Mouse (Mus musculus): ENCODE measurements around the gene Gimap4. TPM values are rescaled to one million over a fixed set of nuclear protein-coding genes. Genes with fewer than 3 reads are reported as not detected.

Gimap4 gene
- 19.4 and 27.0 TPM in 2 replicates for polyA plus RNA-seq (2015; fragmentation: Nextera tagmentation; extraction: Ambion mirVana)

GRCm38 (mm10) chr6:48684319-48684718, at the start of gene Gimap4:
Gene Gimap4, plus strand, starts transcription at chr6:48684549.

GRCm38 (mm10) chr6:48646995-48647394, 37.4 kb upstream of the Gimap4 start, which contains the start of gene Gimap8:
Gene Gimap8, plus strand, starts transcription at chr6:48647234.

GRCm38 (mm10) chr6:48675931-48676859, 8.2 kb upstream of the Gimap4 start, which contains the start of gene Gimap9:
Gene Gimap9, plus strand, starts transcription at chr6:48676129.

GRCm38 (mm10) chr6:48718455-48718854, 34.1 kb downstream of the Gimap4 start, which contains the start of the genes Gm28053 and Gimap7:
Gene Gm28053, plus strand, starts transcription at chr6:48718607.
Gene Gimap7, plus strand, starts transcription at chr6:48718621.

GRCm38 (mm10) chr6:48738961-48739779, 54.8 kb downstream of the Gimap4 start, which contains the start of gene Gimap1:
Gene Gimap1, plus strand, starts transcription at chr6:48739054.

Other genes starting within 250 kb of the Gimap4 start
- gene Zfp467, start 238.7 kb upstream of the Gimap4 start, polyA plus RNA-seq (2015; fragmentation: Nextera tagmentation; extraction: Ambion mirVana) = 6.0 and 9.4 TPM in 2 replicates
- gene Sspo, start 236.3 kb upstream of the Gimap4 start, polyA plus RNA-seq (2015; fragmentation: Nextera tagmentation; extraction: Ambion mirVana) = 0.05 and 0.16 TPM in 2 replicates
- 2.2 and 3.2 TPM in 2 replicates for gene Atp6v0e2, start 146.9 kb upstream of the Gimap4 start, polyA plus RNA-seq (2015; fragmentation: Nextera tagmentation; extraction: Ambion mirVana)
- gene Lrrc61, start 129.8 kb upstream of the Gimap4 start, polyA plus RNA-seq (2015; fragmentation: Nextera tagmentation; extraction: Ambion mirVana) = 2.6 and 3.2 TPM in 2 replicates
- gene Rarres2, start 111.8 kb upstream of the Gimap4 start, polyA plus RNA-seq (2015; fragmentation: Nextera tagmentation; extraction: Ambion mirVana) = 66.3 and 92.8 TPM in 2 replicates
- gene Gm45021, start 94.9 kb upstream of the Gimap4 start, polyA plus RNA-seq (2015; fragmentation: Nextera tagmentation; extraction: Ambion mirVana) = not detected in 2 replicates
- 5.5 and 7.3 TPM in 2 replicates for gene Repin1, start 90.7 kb upstream of the Gimap4 start, polyA plus RNA-seq (2015; fragmentation: Nextera tagmentation; extraction: Ambion mirVana)
- not detected in 2 replicates for gene Gm44965, start 90.6 kb upstream of the Gimap4 start, polyA plus RNA-seq (2015; fragmentation: Nextera tagmentation; extraction: Ambion mirVana)
- 1.1 and 2.1 TPM in 2 replicates for gene Zfp775, start 82.5 kb upstream of the Gimap4 start, polyA plus RNA-seq (2015; fragmentation: Nextera tagmentation; extraction: Ambion mirVana)
- 0.29 and 0.47 TPM in 2 replicates for gene AI854703, start 57.8 kb upstream of the Gimap4 start, polyA plus RNA-seq (2015; fragmentation: Nextera tagmentation; extraction: Ambion mirVana)
- 2.2 and 3.3 TPM in 2 replicates for gene Gimap8, start 37.3 kb upstream of the Gimap4 start, polyA plus RNA-seq (2015; fragmentation: Nextera tagmentation; extraction: Ambion mirVana)
- gene Gimap9, start 8.4 kb upstream of the Gimap4 start, polyA plus RNA-seq (2015; fragmentation: Nextera tagmentation; extraction: Ambion mirVana) = 10.8 and 13.3 TPM in 2 replicates
- gene Gimap6, start 23.7 kb downstream of the Gimap4 start, polyA plus RNA-seq (2015; fragmentation: Nextera tagmentation; extraction: Ambion mirVana) = 20.1 and 29.3 TPM in 2 replicates
- 0.32 and 1.7 TPM in 2 replicates for gene Gm28053, start 34.1 kb downstream of the Gimap4 start, polyA plus RNA-seq (2015; fragmentation: Nextera tagmentation; extraction: Ambion mirVana)
- 0.99 and 1.6 TPM in 2 replicates for gene Gimap7, start 34.1 kb downstream of the Gimap4 start, polyA plus RNA-seq (2015; fragmentation: Nextera tagmentation; extraction: Ambion mirVana)
- gene Gimap1, start 54.5 kb downstream of the Gimap4 start, polyA plus RNA-seq (2015; fragmentation: Nextera tagmentation; extraction: Ambion mirVana) = 18.4 and 28.7 TPM in 2 replicates
- 17.8 and 24.8 TPM in 2 replicates for gene Gimap5, start 61.6 kb downstream of the Gimap4 start, polyA plus RNA-seq (2015; fragmentation: Nextera tagmentation; extraction: Ambion mirVana)
- gene Gimap3, start 86.3 kb downstream of the Gimap4 start, polyA plus RNA-seq (2015; fragmentation: Nextera tagmentation; extraction: Ambion mirVana) = 1.6 and 2.8 TPM in 2 replicates
- 50.5 and 64.7 TPM in 2 replicates for gene Tmem176a, start 156.4 kb downstream of the Gimap4 start, polyA plus RNA-seq (2015; fragmentation: Nextera tagmentation; extraction: Ambion mirVana)
- 105 and 133 TPM in 2 replicates for gene Tmem176b, start 156.9 kb downstream of the Gimap4 start, polyA plus RNA-seq (2015; fragmentation: Nextera tagmentation; extraction: Ambion mirVana)
- 0.05 and 0.17 TPM in 2 replicates for gene Aoc1, start 188.3 kb downstream of the Gimap4 start, polyA plus RNA-seq (2015; fragmentation: Nextera tagmentation; extraction: Ambion mirVana)
- gene 1600015I10Rik, start 245.3 kb downstream of the Gimap4 start, polyA plus RNA-seq (2015; fragmentation: Nextera tagmentation; extraction: Ambion mirVana) = not detected in 2 replicates